Mouse (Mus musculus): ENCODE results near the gene Itgb6. TPM values are rescaled to one million over a fixed set of nuclear protein-coding genes. Genes with fewer than 3 reads are reported as not detected.
A peak's percentile ranks its signal among the peaks of the same experiment; 100 is the strongest.

The Itgb6 gene
- total RNA-seq (2014; rRNA removed) (0.43 TPM in 1 of 2 replicates, not detected in the other), polyA plus RNA-seq (2015; fragmentation: Nextera tagmentation; extraction: Ambion mirVana) (not detected in 2 replicates)

DNA sequence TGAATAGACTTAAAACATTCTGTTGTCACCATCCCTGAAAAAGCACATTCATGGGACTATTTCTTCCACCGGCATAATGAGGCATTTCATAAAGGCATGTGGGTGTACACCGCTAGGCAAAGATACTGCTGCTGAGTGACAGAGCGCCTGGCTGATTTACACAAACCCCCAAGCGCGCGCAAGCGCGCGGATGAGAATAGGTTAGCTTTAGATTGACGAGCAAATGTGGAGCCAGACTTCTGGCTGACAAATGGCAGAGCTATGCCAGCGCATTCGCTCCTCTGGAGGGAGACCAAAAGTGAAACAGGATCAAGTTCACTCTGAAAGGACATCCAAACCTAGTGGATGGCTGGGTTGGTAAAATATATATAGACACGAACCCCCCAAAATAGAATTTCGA lies at the start of gene Itgb6:
Itgb6 (minus strand) TSS at position 130 of the 400 bp plus-strand sequence.
- Histone ChIP-seq H3K36me3 (ENCODE audit: insufficient read depth) (no peaks in the 10 kb centered on the region), H3K27me3 (ENCODE audit: insufficient read depth, low read length) (0 out of 2 replicates have a peak, but pooled peaks cover 3% of the 10 kb centered on the region), H3K4me1 (ENCODE audit: insufficient read depth) (no peaks in the 10 kb centered on the region), H3K4me3 (ENCODE audit: low read depth, low read length) (no peak within 1 kb of the TSS), H3K9me3 (ENCODE audit: low read length) (no peaks in the 10 kb centered on the region), H3K9ac (no peak within 1 kb of the TSS), H3K4me2 (ENCODE audit: low read depth) (peak within 1 kb of the TSS; percentile 3; the same call in 1 of the 2 replicates), H3K27ac (ENCODE audit: low read depth, low read length) (no peak within 1 kb of the TSS)
- 26% methylated on average over 14 of the region's 14 CpGs for WGBS
- ATAC-seq (peak; percentile 91), DNase-seq (peak; percentile 85)
- TF ChIP-seq CTCF (IDR thresholded peaks at IDR 0.05; ENCODE audit: low read depth) = no peak; the same call in 1 of the 2 replicates

DNA sequence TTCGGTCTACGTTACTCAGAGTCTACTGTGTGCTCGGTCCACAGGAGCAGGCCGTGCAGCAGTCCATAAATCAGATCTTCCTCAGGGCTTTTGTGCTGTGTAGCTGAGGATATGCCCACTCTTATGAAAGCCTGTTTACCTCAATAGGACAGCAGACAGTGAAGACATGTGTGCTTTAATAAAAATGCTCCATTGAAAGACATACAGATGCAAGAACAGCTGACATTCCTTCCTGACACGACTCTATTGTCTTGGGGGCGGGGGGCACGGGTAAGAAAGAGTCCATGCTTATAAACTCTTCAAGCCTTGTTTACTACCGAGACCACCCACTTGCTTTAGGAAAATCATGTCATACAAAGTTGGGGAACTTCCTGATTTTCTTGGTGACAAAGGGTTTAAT lies 44.0 kb upstream of the Itgb6 start:
- TF ChIP-seq CTCF (IDR thresholded peaks at IDR 0.05; ENCODE audit: low read depth) = no peak
- Histone ChIP-seq H3K36me3 (ENCODE audit: insufficient read depth) (no peaks in the 10 kb centered on the region), H3K4me1 (ENCODE audit: insufficient read depth) (no peaks in the 10 kb centered on the region), H3K9ac (no peak overlapping the region), H3K4me2 (ENCODE audit: low read depth) (no peak overlapping the region), H3K27me3 (ENCODE audit: insufficient read depth, low read length) (no peaks in the 10 kb centered on the region), H3K9me3 (ENCODE audit: low read length) (0 out of 2 replicates have a peak, but pooled peaks cover 7% of the 10 kb centered on the region), H3K27ac (ENCODE audit: low read depth, low read length) (no peak overlapping the region), H3K4me3 (ENCODE audit: low read depth, low read length) (no peak overlapping the region)
- 65% methylated on average over 8 of the region's 8 CpGs for WGBS
- ATAC-seq (no peak), DNase-seq (no peak)

DNA sequence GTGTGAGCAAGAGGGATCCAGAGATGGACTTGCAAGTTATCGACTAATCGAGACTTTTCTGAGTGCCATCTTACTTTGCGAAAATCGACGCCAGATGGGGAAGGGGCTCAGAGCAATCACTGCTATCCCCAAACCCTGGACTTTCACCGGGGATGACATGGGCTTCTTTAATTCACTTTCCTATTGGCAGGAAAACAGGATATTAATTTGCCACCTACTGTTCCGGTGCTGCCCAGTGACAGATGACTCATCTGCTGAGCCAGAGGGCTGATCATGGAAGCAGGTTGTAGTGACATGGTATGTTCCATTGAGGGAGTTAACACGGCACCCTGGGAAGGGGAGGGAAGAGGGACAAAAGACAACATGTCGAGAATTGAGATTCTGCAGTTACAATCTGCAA lies 33.8 kb upstream of the Itgb6 start:
- 80% methylated on average over 9 of the region's 9 CpGs for WGBS
- H3K4me2 ChIP-seq (ENCODE audit: low read depth) = no peak overlapping the region

DNA sequence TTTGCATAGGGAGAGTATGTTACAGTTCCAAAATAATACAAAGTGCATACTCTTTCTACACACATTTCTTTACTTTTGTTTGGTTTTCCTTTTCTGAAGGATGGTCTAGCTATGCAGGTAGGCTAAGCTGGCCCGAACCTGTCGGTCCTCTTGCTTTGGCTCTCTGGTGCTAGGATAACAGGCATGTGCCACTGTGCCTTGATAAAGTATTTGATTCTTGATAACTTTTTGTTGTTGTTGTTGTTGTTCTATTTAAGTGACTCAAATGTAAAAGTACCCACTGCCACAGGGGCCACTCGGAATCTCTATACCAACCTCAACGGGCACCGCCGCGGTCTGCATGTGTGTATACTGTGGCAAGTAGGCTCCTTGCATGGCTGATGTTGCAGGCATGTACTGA lies 32.7 kb upstream of the Itgb6 start:
- no peak overlapping the region for H3K4me2 ChIP-seq (ENCODE audit: low read depth)
- H3K9me3 ChIP-seq (ENCODE audit: low read length) = no peaks in the 10 kb centered on the region
- ATAC-seq (no peak), DNase-seq (no peak)
- no peaks in the 10 kb centered on the region for H3K27me3 ChIP-seq (ENCODE audit: insufficient read depth, low read length)
- H3K36me3 ChIP-seq (ENCODE audit: insufficient read depth) = no peaks in the 10 kb centered on the region
- H3K4me3 ChIP-seq (ENCODE audit: low read depth, low read length) = no peak overlapping the region
- no peaks in the 10 kb centered on the region for H3K4me1 ChIP-seq (ENCODE audit: insufficient read depth)
- no peak for TF ChIP-seq CTCF (IDR thresholded peaks at IDR 0.05; ENCODE audit: low read depth)
- WGBS = 99% methylated on average over 7 of the region's 7 CpGs
- no peak overlapping the region for H3K9ac ChIP-seq
- H3K27ac ChIP-seq (ENCODE audit: low read depth, low read length) = no peak overlapping the region

More for the DNA sequence above, 33.8 kb upstream of the Itgb6 start:
- Histone ChIP-seq H3K9me3 (ENCODE audit: low read length) (no peaks in the 10 kb centered on the region), H3K4me3 (ENCODE audit: low read depth, low read length) (no peak overlapping the region), H3K27me3 (ENCODE audit: insufficient read depth, low read length) (no peaks in the 10 kb centered on the region), H3K36me3 (ENCODE audit: insufficient read depth) (no peaks in the 10 kb centered on the region), H3K27ac (ENCODE audit: low read depth, low read length) (no peak overlapping the region), H3K9ac (no peak overlapping the region), H3K4me1 (ENCODE audit: insufficient read depth) (no peaks in the 10 kb centered on the region)
- DNase-seq (no peak), ATAC-seq (no peak)
- TF ChIP-seq CTCF (IDR thresholded peaks at IDR 0.05; ENCODE audit: low read depth) = no peak

DNA sequence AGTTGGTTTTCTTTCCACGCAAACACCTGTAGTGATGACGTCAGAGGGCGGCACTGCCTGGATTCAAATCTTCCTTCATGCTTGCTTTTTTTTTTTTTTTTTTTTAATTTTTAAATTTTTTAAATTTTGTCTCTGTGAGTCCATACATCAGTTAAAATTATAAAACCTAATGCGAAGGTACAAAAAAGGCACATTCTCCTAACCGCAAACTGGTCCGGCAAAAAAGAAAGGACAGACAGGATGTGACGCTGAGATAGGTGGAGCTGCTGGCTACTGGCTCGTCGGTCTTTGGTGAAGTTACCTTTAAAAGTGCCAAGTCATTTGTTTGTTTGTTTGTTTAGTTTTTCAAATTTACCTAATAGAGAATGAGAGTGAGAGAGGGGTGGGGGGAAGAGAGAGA lies 28.8 kb upstream of the Itgb6 start:
- DNase-seq (no peak), ATAC-seq (no peak)
- Histone ChIP-seq H3K27me3 (ENCODE audit: insufficient read depth, low read length) (no peaks in the 10 kb centered on the region), H3K4me2 (ENCODE audit: low read depth) (no peak overlapping the region), H3K4me1 (ENCODE audit: insufficient read depth) (no peaks in the 10 kb centered on the region), H3K9me3 (ENCODE audit: low read length) (no peaks in the 10 kb centered on the region), H3K4me3 (ENCODE audit: low read depth, low read length) (no peak overlapping the region), H3K9ac (no peak overlapping the region), H3K36me3 (ENCODE audit: insufficient read depth) (no peaks in the 10 kb centered on the region), H3K27ac (ENCODE audit: low read depth, low read length) (no peak overlapping the region)
- TF ChIP-seq CTCF (IDR thresholded peaks at IDR 0.05; ENCODE audit: low read depth) = no peak
- 93% methylated on average over 9 of the region's 9 CpGs for WGBS

DNA sequence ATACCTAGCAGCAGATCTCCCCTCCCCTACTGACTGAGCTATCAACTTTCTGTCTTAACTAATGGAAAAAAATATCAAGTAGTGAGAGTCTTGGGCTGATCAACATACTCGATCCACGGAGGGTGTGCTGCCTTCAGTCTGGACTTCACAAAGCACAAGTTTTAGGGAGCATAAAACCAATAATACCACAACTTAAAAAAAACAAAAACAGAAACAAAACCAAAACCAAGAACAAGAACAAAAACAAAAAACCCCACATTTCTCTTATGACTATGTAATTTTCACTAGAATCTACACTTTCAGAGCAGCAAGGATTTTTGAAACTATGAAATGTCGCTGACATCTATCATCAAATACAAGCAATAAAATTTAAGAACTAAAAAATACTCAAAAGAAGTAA lies 28.1 kb upstream of the Itgb6 start:
- TF ChIP-seq CTCF (IDR thresholded peaks at IDR 0.05; ENCODE audit: low read depth) = no peak
- no peaks in the 10 kb centered on the region for H3K36me3 ChIP-seq (ENCODE audit: insufficient read depth)
- no peak overlapping the region for H3K4me2 ChIP-seq (ENCODE audit: low read depth)
- H3K4me1 ChIP-seq (ENCODE audit: insufficient read depth) = no peaks in the 10 kb centered on the region
- H3K27ac ChIP-seq (ENCODE audit: low read depth, low read length) = no peak overlapping the region
- ATAC-seq = no peak
- DNase-seq = no peak
- 93% methylated on average over 3 of the region's 3 CpGs for WGBS
- no peak overlapping the region for H3K9ac ChIP-seq
- no peaks in the 10 kb centered on the region for H3K9me3 ChIP-seq (ENCODE audit: low read length)
- no peaks in the 10 kb centered on the region for H3K27me3 ChIP-seq (ENCODE audit: insufficient read depth, low read length)
- H3K4me3 ChIP-seq (ENCODE audit: low read depth, low read length) = no peak overlapping the region

DNA sequence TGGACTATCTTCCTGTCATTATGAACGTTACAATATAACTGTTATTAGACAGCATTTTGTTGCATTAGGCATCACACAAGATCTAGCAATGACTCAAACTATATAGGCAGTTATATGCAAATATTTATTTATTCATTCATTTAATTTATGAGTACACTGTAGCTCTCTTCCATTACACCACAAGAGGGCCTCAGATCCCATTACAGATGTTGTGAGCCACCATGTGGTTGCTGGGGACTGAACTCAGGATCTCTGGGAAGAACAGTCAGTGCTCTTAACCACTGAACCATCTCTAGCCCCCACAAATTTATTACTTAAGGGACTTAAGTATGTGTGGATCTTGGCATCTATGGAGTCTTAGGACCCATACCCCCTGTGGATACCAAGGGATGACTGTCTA lies 26.1 kb upstream of the Itgb6 start:
- Histone ChIP-seq H3K9me3 (ENCODE audit: low read length) (no peaks in the 10 kb centered on the region), H3K36me3 (ENCODE audit: insufficient read depth) (no peaks in the 10 kb centered on the region), H3K4me3 (ENCODE audit: low read depth, low read length) (no peak overlapping the region), H3K4me1 (ENCODE audit: insufficient read depth) (no peaks in the 10 kb centered on the region), H3K9ac (no peak overlapping the region), H3K27ac (ENCODE audit: low read depth, low read length) (no peak overlapping the region), H3K4me2 (ENCODE audit: low read depth) (no peak overlapping the region), H3K27me3 (ENCODE audit: insufficient read depth, low read length) (no peaks in the 10 kb centered on the region)
- 92% methylated on average over 1 of the region's 1 CpGs for WGBS
- ATAC-seq (no peak), DNase-seq (no peak)
- peak; percentile 20; the same call in 1 of the 2 replicates for TF ChIP-seq CTCF (IDR thresholded peaks at IDR 0.05; ENCODE audit: low read depth)
